8 mouse cellular contexts compared by ENCODE assay signal in the genomic region with DNA sequence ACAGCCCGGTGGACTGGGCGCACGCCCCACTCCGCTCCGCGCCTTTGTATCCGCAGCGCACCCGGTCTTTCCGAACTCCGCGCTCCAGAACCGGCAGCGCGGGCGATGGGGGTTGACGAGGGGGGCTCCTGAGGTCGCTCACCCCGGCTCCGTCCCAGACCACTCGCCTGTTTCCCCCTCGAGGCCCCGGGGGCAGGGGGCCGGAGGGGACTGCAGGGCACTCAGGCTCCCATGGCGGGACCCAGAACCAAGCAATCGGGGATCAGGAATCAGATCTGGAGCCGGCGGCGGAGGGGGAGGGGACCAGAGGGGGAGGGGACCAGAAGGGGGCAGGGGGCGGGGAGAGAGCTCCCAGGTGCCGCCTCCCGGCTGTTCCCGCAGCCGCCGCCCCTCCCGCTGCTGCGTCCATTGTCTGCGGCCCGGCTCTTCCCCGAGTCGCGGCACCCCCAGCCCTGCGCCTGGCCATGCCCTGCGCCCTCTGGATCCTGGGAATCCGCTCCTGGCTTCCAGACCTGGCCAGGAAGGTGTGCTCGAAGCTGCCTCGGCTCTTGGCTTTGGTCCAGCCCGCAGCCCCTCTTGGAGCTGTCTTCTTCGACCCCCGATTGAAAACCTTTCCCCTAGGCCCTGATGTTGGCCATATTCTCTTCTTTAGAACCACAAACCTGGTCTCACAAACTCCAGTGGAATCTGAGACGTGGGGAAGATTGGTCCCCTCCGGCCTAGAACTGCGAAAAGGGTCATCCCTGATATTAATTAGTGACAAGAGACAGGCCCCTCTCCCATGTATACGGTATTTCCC. TPM values are rescaled to one million over a fixed set of nuclear protein-coding genes. Genes with fewer than 3 reads are reported as not detected.
A peak's percentile ranks its signal among the peaks of the same experiment; 100 is the strongest.
DNase-seq lines count a peak whose midpoint lies in the region; ATAC-seq and TF ChIP-seq lines count a peak whose summit lies in the region.

No protein-coding gene starts in this region.

- TF ChIP-seq RAD21 in CH12.LX (IDR thresholded peaks at IDR 0.05; ENCODE audit: low read depth, low read length): no peak

- dilution Hi-C loops in CH12.LX (cut with MboI; ENCODE audit: extremely low pct_ligation_motif_present, extremely low pct_unique_long_range_greater_than_20kb, low sequenced_read_pairs): no loop called here

- peak; percentile 69 for DNase-seq in CH12.LX (ENCODE audit: extremely low read depth)
- DNase-seq in c-Kit-positive CD71-positive TER-119-negative erythroid progenitor cells, embryonic 14.5 days (ENCODE audit: low read depth): peak; percentile 51
- peak; percentile 91 for DNase-seq in forebrain, embryonic 14.5 days (ENCODE audit: low spot score)
- DNase-seq in heart, postnatal 10 days: peak; percentile 90 to 93
- peak; percentile 97 for DNase-seq in kidney, postnatal 4 days

- intact Hi-C loops in heart, postnatal 10 days (cut with DNase I): no loop called here

- in situ Hi-C loops in CH12.LX (cut with MboI; ENCODE audit: low pct_ligation_motif_present, low pct_unique_long_range_greater_than_20kb, low sequenced_read_pairs): loop anchor here (25.0 kb wide), 1 partner anchor 285 kb away; no protein-coding TSS in a partner anchor

- H3K79me2 ChIP-seq in CH12.LX (replicated peaks; ENCODE audit: control insufficient read depth, extremely low read depth, insufficient read depth, poor library complexity, severe bottlenecking): no peaks in the 10 kb centered on the region

- H3K4me2 ChIP-seq in CH12.LX (ENCODE audit: insufficient read depth, low read depth, poor library complexity, severe bottlenecking): peak overlapping the region; percentile 73
- peak overlapping the region; percentile 94 for H3K4me2 ChIP-seq in forebrain, embryonic 14.5 days (ENCODE audit: low read length)
- peak overlapping the region; percentile 77 for H3K4me2 ChIP-seq in liver, embryonic 15.5 days
- peak overlapping the region; percentile 92 for H3K4me2 ChIP-seq in neural tube, embryonic 12.5 days (replicated peaks)
- peak overlapping the region; percentile 64 for H3K4me2 ChIP-seq in stomach, embryonic 16.5 days (ENCODE audit: low read depth, low read length)

- no peak for TF ChIP-seq CTCF in CH12.LX (conservative IDR thresholded peaks at IDR 0.05 in 1 of 2, IDR thresholded peaks at IDR 0.05 in 1 of 2; ENCODE audit: low read depth in 2 of 2, low read length in 2 of 2)

- ATAC-seq in forebrain, embryonic 14.5 days: peak; percentile 84
- ATAC-seq in liver, embryonic 15.5 days (ENCODE audit: insufficient read depth): peak; percentile 76
- peak; percentile 88 for ATAC-seq in neural tube, embryonic 12.5 days (ENCODE audit: low FRiP score, low read depth)
- ATAC-seq in stomach, embryonic 16.5 days (ENCODE audit: insufficient read depth, low FRiP score): peak; percentile 88

- WGBS in forebrain, embryonic 14.5 days: under 1% methylated on average over 39 of the region's 54 CpGs
- 2% methylated on average over 48 of the region's 54 CpGs for WGBS in liver, embryonic 15.5 days (ENCODE audit: insufficient replicate concordance)
- under 1% methylated on average over 50 of the region's 54 CpGs for WGBS in neural tube, embryonic 12.5 days
- WGBS in stomach, embryonic 16.5 days: under 1% methylated on average over 51 of the region's 54 CpGs

- no peak for TF ChIP-seq EP300 in CH12.LX (IDR thresholded peaks at IDR 0.05; ENCODE audit: low read length)

- H3K4me1 ChIP-seq in CH12.LX (ENCODE audit: control insufficient read depth in 1 of 2, insufficient read depth in 2 of 2): peaks cover 7 to 37% of the 10 kb centered on the region in 2 experiments; a peak in 3 of 4 replicates
- peaks cover 40% of the 10 kb centered on the region for H3K4me1 ChIP-seq in forebrain, embryonic 14.5 days (ENCODE audit: control insufficient read depth, insufficient read depth, low read length)
- H3K4me1 ChIP-seq in liver, embryonic 15.5 days (replicated peaks): peaks cover 7% of the 10 kb centered on the region
- H3K4me1 ChIP-seq in neural tube, embryonic 12.5 days: peaks cover 54% of the 10 kb centered on the region
- peaks cover 21% of the 10 kb centered on the region for H3K4me1 ChIP-seq in stomach, embryonic 16.5 days (ENCODE audit: control insufficient read depth, insufficient read depth, low read length)

- H3K27ac ChIP-seq in CH12.LX (ENCODE audit: insufficient read depth, low read depth): no peak overlapping the region
- peak overlapping the region; percentile 98 for H3K27ac ChIP-seq in forebrain, embryonic 14.5 days (ENCODE audit: low read depth, low read length)
- no peak overlapping the region for H3K27ac ChIP-seq in liver, embryonic 15.5 days (replicated peaks)
- H3K27ac ChIP-seq in neural tube, embryonic 12.5 days: peak overlapping the region; percentile 75
- peak overlapping the region; percentile 83 for H3K27ac ChIP-seq in stomach, embryonic 16.5 days (ENCODE audit: low read length)

- H3K36me3 ChIP-seq in CH12.LX (replicated peaks in 1 of 2; ENCODE audit: control insufficient read depth in 1 of 2, insufficient read depth in 1 of 2, low read length in 1 of 2): peaks cover 0 to 7% of the 10 kb centered on the region in 2 experiments
- 0 out of 2 replicates have a peak, but pooled peaks cover 9% of the 10 kb centered on the region for H3K36me3 ChIP-seq in forebrain, embryonic 14.5 days (ENCODE audit: control insufficient read depth, insufficient read depth, low read length)
- no peaks in the 10 kb centered on the region for H3K36me3 ChIP-seq in liver, embryonic 15.5 days (replicated peaks)
- H3K36me3 ChIP-seq in neural tube, embryonic 12.5 days: peaks cover 5% of the 10 kb centered on the region; the same call in 1 of the 2 replicates
- H3K36me3 ChIP-seq in stomach, embryonic 16.5 days (ENCODE audit: control insufficient read depth, insufficient read depth, low read length): no peaks in the 10 kb centered on the region

- TF ChIP-seq POLR2A in CH12.LX (IDR thresholded peaks at IDR 0.05; ENCODE audit: low read depth, low read length): peak; percentile 60; the same call in 1 of the 2 replicates

- H3K4me3 ChIP-seq in CH12.LX (replicated peaks in 1 of 3; ENCODE audit: low read depth in 2 of 3, low read length in 2 of 3, poor library complexity in 1 of 3): peak overlapping the region; percentile 65 to 83 (median 70)
- peak overlapping the region; percentile 94 for H3K4me3 ChIP-seq in forebrain, embryonic 14.5 days (ENCODE audit: low read depth, low read length)
- peak overlapping the region; percentile 63 for H3K4me3 ChIP-seq in liver, embryonic 15.5 days (replicated peaks)
- H3K4me3 ChIP-seq in neural tube, embryonic 12.5 days: peak overlapping the region; percentile 72
- peak overlapping the region; percentile 72 for H3K4me3 ChIP-seq in stomach, embryonic 16.5 days (replicated peaks; ENCODE audit: low read length)

- H3K27me3 ChIP-seq in CH12.LX (replicated peaks): no peaks in the 10 kb centered on the region
- H3K27me3 ChIP-seq in forebrain, embryonic 14.5 days (replicated peaks; ENCODE audit: control insufficient read depth, insufficient read depth, low read length): no peaks in the 10 kb centered on the region
- H3K27me3 ChIP-seq in liver, embryonic 15.5 days: peaks cover 13% of the 10 kb centered on the region
- no peaks in the 10 kb centered on the region for H3K27me3 ChIP-seq in neural tube, embryonic 12.5 days (replicated peaks)
- no peaks in the 10 kb centered on the region for H3K27me3 ChIP-seq in stomach, embryonic 16.5 days (ENCODE audit: control insufficient read depth, insufficient read depth, low read length)

- no peaks in the 10 kb centered on the region for H3K9me3 ChIP-seq in CH12.LX (replicated peaks; ENCODE audit: low read length)
- H3K9me3 ChIP-seq in forebrain, embryonic 14.5 days (replicated peaks; ENCODE audit: control insufficient read depth, low read length): no peaks in the 10 kb centered on the region
- H3K9me3 ChIP-seq in liver, embryonic 15.5 days (replicated peaks): no peaks in the 10 kb centered on the region
- H3K9me3 ChIP-seq in neural tube, embryonic 12.5 days: no peaks in the 10 kb centered on the region
- no peaks in the 10 kb centered on the region for H3K9me3 ChIP-seq in stomach, embryonic 16.5 days (replicated peaks; ENCODE audit: control insufficient read depth, low read length)

- H3K9ac ChIP-seq in CH12.LX (ENCODE audit: insufficient read depth, low read depth): peak overlapping the region; percentile 45
- H3K9ac ChIP-seq in forebrain, embryonic 14.5 days (ENCODE audit: low read length): peak overlapping the region; percentile 99
- peak overlapping the region; percentile 50; the same call in 1 of the 2 replicates for H3K9ac ChIP-seq in liver, embryonic 15.5 days
- H3K9ac ChIP-seq in neural tube, embryonic 12.5 days: peak overlapping the region; percentile 85
- peak overlapping the region; percentile 90 for H3K9ac ChIP-seq in stomach, embryonic 16.5 days (ENCODE audit: low read length)

RNA-seq across cellular contexts. Expression of a gene that starts 1.0 kb away (rescaled TPM):
- total RNA-seq in CH12.LX (2012; rRNA removed): 5.0 and 7.3 TPM in 2 replicates
- total RNA-seq in CH12.LX (2014; rRNA removed): 3.6 and 4.1 TPM in 2 replicates
- 7.9 and 9.4 TPM in 2 replicates for polyA plus RNA-seq in CH12.LX (2012; ENCODE audit: insufficient read length, low read depth)
- 45.1 and 55.8 TPM in 2 replicates for polyA plus RNA-seq in forebrain, embryonic 14.5 days (2014; fragmentation: Nextera tagmentation; extraction: Ambion mirVana)
- total RNA-seq in heart, postnatal 10 days (2021): 1 to 10 TPM; 7.5 to 7.6 TPM
- 0.66 and 0.81 TPM in 2 replicates for polyA plus RNA-seq in liver, embryonic 15.5 days (2015; fragmentation: Nextera tagmentation; extraction: Ambion mirVana)
- 66.0 and 69.7 TPM in 2 replicates for polyA plus RNA-seq in neural tube, embryonic 12.5 days (2016; fragmentation: Nextera tagmentation; extraction: Ambion mirVana)
- polyA plus RNA-seq in stomach, embryonic 16.5 days (2015; fragmentation: Nextera tagmentation; extraction: Ambion mirVana): 9.7 and 10.6 TPM in 2 replicates

RNA-seq across cellular contexts. Expression of a gene that starts 30.2 kb away (rescaled TPM):
- not detected in 2 replicates for total RNA-seq in CH12.LX (2012; rRNA removed)
- total RNA-seq in CH12.LX (2014; rRNA removed): not detected in 2 replicates
- 0.16 TPM in 1 of 2 replicates, not detected in the other for polyA plus RNA-seq in CH12.LX (2012; ENCODE audit: insufficient read length, low read depth)
- 4.5 and 7.4 TPM in 2 replicates for polyA plus RNA-seq in forebrain, embryonic 14.5 days (2014; fragmentation: Nextera tagmentation; extraction: Ambion mirVana)
- not detected for total RNA-seq in heart, postnatal 10 days (2021)
- polyA plus RNA-seq in liver, embryonic 15.5 days (2015; fragmentation: Nextera tagmentation; extraction: Ambion mirVana): not detected in 2 replicates
- 18.2 and 21.7 TPM in 2 replicates for polyA plus RNA-seq in neural tube, embryonic 12.5 days (2016; fragmentation: Nextera tagmentation; extraction: Ambion mirVana)
- polyA plus RNA-seq in stomach, embryonic 16.5 days (2015; fragmentation: Nextera tagmentation; extraction: Ambion mirVana): not detected in 2 replicates

RNA-seq across cellular contexts. Expression of a gene that starts 55.1 kb away (rescaled TPM):
- total RNA-seq in CH12.LX (2012; rRNA removed) (158 and 165 TPM in 2 replicates), CH12.LX (2014; rRNA removed) (155 and 157 TPM in 2 replicates)
- polyA plus RNA-seq in CH12.LX (2012; ENCODE audit: insufficient read length, low read depth): 160 and 165 TPM in 2 replicates
- polyA plus RNA-seq in forebrain, embryonic 14.5 days (2014; fragmentation: Nextera tagmentation; extraction: Ambion mirVana): 123 and 148 TPM in 2 replicates
- 100 to 1,000 TPM; 136 to 150 TPM for total RNA-seq in heart, postnatal 10 days (2021)
- 70.1 and 73.6 TPM in 2 replicates for polyA plus RNA-seq in liver, embryonic 15.5 days (2015; fragmentation: Nextera tagmentation; extraction: Ambion mirVana)
- 216 and 227 TPM in 2 replicates for polyA plus RNA-seq in neural tube, embryonic 12.5 days (2016; fragmentation: Nextera tagmentation; extraction: Ambion mirVana)
- 238 and 260 TPM in 2 replicates for polyA plus RNA-seq in stomach, embryonic 16.5 days (2015; fragmentation: Nextera tagmentation; extraction: Ambion mirVana)

RNA-seq across cellular contexts. Expression of a gene that starts 55.4 kb away (rescaled TPM):
- 21.5 and 24.5 TPM in 2 replicates for total RNA-seq in CH12.LX (2012; rRNA removed)
- 12.4 and 15.0 TPM in 2 replicates for total RNA-seq in CH12.LX (2014; rRNA removed)
- polyA plus RNA-seq in CH12.LX (2012; ENCODE audit: insufficient read length, low read depth): 52.4 and 56.1 TPM in 2 replicates
- 81.3 and 93.7 TPM in 2 replicates for polyA plus RNA-seq in forebrain, embryonic 14.5 days (2014; fragmentation: Nextera tagmentation; extraction: Ambion mirVana)
- total RNA-seq in heart, postnatal 10 days (2021): 10 to 100 TPM; 68.0 to 68.9 TPM
- 37.6 and 43.5 TPM in 2 replicates for polyA plus RNA-seq in liver, embryonic 15.5 days (2015; fragmentation: Nextera tagmentation; extraction: Ambion mirVana)
- 132 and 137 TPM in 2 replicates for polyA plus RNA-seq in neural tube, embryonic 12.5 days (2016; fragmentation: Nextera tagmentation; extraction: Ambion mirVana)
- polyA plus RNA-seq in stomach, embryonic 16.5 days (2015; fragmentation: Nextera tagmentation; extraction: Ambion mirVana): 132 and 145 TPM in 2 replicates

Comparison
In these comparisons a context has a peak if more than half of its experiments do, and no peak if none do; other contexts are left out.
1. H3K27ac ChIP-seq: peak in forebrain, embryonic 14.5 days (single experiment), neural tube, embryonic 12.5 days (single experiment) and stomach, embryonic 16.5 days (single experiment); none in CH12.LX (single experiment) and liver, embryonic 15.5 days (single experiment).
2. H3K9ac ChIP-seq: peak in every context shown above with its lines; median percentile 99 in forebrain, embryonic 14.5 days; 90 in stomach, embryonic 16.5 days; 85 in neural tube, embryonic 12.5 days; 50 in liver, embryonic 15.5 days; 45 in CH12.LX.
3. Peak in every context shown above with its lines, with median percentiles within 50 percentile points of each other: DNase-seq, H3K4me2 ChIP-seq, H3K4me3 ChIP-seq and ATAC-seq.